Mouse (Mus musculus) gastrocnemius, adult 2 months (tissue): ENCODE measurements around the gene Ngrn. TPM values are rescaled to one million over a fixed set of nuclear protein-coding genes. Genes with fewer than 3 reads are reported as not detected.

ENCODE experiments used
- DNase-seq: peaks from one replicate; pipeline ENCODE4 v3.0.0; 2022
- H3K27ac ChIP-seq: fragments of 200-600 bp; 2 replicates; pipeline ENCODE4 v1.8.1; 2022; ENCODE audit warnings: mild to moderate bottlenecking
- H3K4me3 ChIP-seq: fragments of 200-600 bp; 2 replicates; pipeline ENCODE4 v1.8.1; 2022; ENCODE audit warnings: mild to moderate bottlenecking, moderate library complexity
- CTCF ChIP-seq: fragments of 200-600 bp; IDR thresholded peaks from 2 replicates; pipeline ENCODE4 v1.8.1; 2022; ENCODE audit warnings: antibody characterized with exemption, mild to moderate bottlenecking, moderate library complexity
- intact Hi-C: fragments of 180-260 bp; cut with DNase I; formaldehyde crosslinking; loops from one replicate; pipeline ENCODE4 v1.15.1; 2025
- total RNA-seq, 2 experiments: library from RNA; stranded (reverse); gene quantifications; 2 replicates each; pipeline ENCODE4 v1.2.3; 2021

Gene Ngrn
- total RNA-seq, 2 experiments from 2014 or later: 19.8 to 25.0 TPM

DNA sequence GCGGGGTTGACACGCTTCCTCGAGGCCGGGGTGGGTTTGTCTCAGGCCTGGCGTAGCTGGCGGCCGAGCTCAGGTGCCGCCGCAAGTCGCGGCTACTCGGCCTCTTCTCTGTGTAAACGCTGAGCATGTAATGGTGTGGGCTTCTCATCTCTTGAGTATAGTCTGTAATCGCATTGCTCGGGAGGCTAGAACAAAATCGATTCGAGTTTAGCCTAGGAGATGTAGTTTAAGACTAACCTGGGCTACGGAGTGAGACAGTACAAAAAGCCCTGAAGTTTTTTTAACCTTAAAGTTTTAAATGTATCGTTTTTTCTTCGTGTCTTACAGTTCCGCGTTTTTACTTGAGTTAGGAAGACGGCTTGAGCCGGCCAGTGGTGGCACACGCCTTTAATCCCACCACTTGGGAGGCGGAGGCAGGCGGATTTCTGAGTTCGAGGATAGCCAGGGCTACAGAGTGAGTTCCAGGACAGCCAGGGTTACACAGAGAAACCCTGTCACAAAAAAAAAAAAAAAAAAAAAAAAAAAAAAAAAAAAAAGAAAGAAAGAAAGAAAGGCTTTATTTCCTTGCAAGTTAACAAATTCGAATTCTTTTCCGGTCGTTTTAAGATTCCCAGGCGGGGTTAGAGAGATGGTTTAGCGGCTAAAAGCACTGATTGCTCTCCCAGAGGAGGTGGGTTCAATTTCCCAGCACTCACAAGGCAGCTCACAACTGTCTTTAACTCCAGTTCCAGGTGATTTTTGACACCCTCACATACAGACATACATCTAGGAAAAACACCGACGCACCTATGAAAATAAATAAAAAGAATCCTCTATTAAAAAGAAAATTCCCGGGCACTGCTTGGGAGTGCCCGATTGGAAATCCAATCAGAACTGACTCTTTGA is 34.0 kb downstream of the Ngrn start:
- no peak for TF ChIP-seq CTCF
- peak overlapping the region; percentile 85 for H3K27ac ChIP-seq
- no peak for DNase-seq
- H3K4me3 ChIP-seq: peak overlapping the region; percentile 86
- intact Hi-C loops: no loop called here

DNA sequence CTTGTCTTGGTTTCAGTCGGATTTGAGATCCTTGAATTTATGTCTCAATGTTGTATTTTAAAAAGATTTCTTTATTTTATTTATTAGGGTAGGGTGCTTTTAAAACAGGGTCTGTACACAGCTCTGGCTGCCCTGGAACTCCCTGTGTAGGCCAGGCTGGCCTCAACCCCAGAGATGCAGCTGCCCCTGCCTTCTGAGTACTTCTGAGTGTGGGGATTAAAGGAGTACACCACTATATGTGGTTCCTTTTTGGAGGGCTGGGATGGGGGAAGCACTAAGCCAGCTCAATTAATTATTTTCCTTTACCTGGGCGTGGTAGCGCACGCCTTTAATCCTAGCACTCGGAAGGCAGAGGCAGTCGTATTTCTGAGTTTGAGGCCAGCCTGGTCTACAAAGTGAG is 35.4 kb downstream of the Ngrn start:
- H3K4me3 ChIP-seq: no peak overlapping the region
- intact Hi-C loops: no loop called here
- TF ChIP-seq CTCF: no peak
- no peak for DNase-seq
- no peak overlapping the region for H3K27ac ChIP-seq

DNA sequence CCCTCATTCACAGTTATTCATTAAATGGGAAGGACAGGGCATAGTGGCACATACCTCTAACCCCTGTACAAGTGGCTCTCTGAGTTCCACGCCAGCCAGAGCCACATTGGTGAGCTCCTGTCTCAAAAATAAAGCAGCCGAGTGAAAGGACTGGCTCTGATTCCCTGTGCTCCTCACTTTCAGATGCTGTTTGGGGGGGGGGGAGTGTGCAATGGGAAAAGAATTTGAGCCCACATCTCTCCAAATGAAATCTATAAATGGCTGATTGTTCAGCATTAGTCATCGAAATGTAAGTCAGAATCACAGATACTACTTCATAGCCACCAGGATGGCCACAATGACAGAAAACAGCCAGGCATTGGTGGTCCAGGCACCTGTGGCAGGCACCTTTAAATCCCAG is 36.0 kb downstream of the Ngrn start:
- intact Hi-C loops: no loop called here

DNA sequence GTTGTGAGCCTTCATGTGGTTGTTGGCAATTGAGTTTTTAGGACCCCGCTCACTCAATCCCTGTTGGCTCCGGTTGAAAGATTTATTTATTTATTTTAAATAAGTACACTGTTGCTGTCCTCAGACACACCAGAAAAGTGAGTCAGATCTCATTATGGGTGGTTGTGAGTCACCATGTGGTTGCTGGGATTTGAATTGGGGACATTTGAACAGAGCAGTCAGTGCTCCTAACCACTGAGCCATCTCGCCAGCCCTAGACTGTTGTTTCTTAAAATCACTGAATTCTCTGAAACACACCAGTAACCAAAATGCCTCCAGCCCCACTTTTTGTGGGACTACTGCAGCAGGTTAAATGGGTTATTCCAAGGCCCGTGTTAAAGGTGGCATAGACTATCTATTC is 37.7 kb downstream of the Ngrn start:
- H3K27ac ChIP-seq: no peak overlapping the region
- intact Hi-C loops: no loop called here
- TF ChIP-seq CTCF: no peak
- no peak overlapping the region for H3K4me3 ChIP-seq
- DNase-seq: no peak

More for the DNA sequence above, 36.0 kb downstream of the Ngrn start:
- TF ChIP-seq CTCF: no peak
- DNase-seq: no peak
- Histone ChIP-seq H3K27ac (no peak overlapping the region), H3K4me3 (no peak overlapping the region)

DNA sequence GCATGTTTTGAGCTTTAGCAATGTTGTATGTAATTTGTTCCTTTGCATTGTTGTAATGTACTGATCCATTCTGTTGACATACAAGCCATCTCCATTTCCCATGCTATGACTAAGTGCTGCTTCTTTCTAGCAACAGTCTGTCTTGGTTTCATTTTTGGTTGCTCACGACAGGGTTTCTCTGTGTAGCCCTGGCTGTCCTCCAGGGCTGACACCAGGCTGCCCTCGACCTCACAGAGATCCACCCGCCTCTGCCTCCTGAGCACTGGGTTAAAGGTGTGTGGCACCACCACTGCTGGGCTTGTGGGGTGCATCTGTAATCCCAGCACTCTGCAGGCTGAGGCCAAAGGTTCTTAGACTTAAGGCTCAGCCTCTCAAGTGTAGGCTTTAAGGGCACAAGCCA is 38.6 kb downstream of the Ngrn start:
- intact Hi-C loops: no loop called here
- no peak for TF ChIP-seq CTCF

DNA sequence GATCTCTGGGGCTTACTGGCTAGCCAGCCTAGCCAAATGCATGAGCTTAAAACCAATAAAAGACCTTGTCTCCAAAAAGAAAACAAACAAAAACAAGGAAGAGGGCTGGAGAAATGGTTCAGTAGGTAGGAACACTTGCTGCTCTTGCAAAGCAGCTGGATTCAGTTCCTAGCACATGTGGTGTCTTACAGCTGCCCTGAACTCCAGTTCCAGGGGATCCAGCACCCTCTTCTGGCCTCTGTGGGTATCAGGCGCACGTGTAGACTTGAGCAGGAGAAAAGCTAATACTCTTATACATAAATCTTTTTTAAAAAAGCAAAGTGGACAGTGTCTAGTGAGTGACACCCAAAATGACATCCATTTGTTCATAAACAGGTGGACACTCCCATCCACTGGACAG is 40.5 kb downstream of the Ngrn start:
- no peak for DNase-seq
- no peak for TF ChIP-seq CTCF
- H3K27ac ChIP-seq: no peak overlapping the region
- intact Hi-C loops: no loop called here
- H3K4me3 ChIP-seq: no peak overlapping the region

More for the DNA sequence above, 38.6 kb downstream of the Ngrn start:
- Histone ChIP-seq H3K4me3 (no peak overlapping the region), H3K27ac (no peak overlapping the region)
- DNase-seq: no peak

DNA sequence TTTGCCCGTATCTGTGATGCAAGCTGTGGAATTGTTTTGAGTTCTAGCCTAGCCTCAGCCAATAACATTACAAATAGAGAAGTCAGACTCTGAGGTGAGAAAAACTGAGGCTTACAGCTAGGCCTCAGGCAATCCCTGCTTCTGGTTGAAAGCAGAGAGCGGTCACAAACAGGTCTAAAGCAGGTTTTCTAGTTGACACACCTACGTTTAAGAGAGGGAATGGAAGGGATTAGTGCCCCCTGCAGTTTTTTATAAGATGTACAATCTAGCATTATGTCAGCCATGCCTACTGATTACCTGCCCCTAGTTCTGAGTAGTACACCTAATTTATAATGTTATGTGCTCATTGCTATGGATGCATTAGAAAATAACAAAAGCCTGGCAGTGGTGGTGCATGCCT is 46.8 kb downstream of the Ngrn start:
- no peak overlapping the region for H3K4me3 ChIP-seq
- H3K27ac ChIP-seq: no peak overlapping the region
- intact Hi-C loops: no loop called here
- no peak; the same call in 1 of the 2 replicates for TF ChIP-seq CTCF
- no peak for DNase-seq

DNA sequence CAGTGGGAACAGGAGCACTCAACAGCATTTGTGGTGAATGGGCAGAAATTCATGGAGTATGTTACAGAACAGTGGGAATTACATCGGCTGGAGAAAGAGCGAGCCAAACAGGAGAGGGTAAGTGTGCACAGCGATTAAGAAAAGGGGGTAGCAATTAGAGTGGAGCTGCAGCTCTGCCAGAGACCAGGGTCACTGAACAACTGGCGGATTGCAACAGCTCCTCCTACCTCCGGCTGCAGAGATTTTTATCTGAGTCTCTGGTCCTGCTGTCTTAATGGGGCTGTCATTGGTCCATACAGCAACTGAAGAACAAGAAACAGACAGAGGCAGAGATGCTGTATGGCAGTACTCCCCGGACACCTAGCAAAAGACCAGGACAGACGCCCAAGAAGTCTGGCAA is 49.8 kb downstream of the Ngrn start:
- TF ChIP-seq CTCF: no peak
- Histone ChIP-seq H3K4me3 (no peak overlapping the region), H3K27ac (no peak overlapping the region)
- DNase-seq: no peak
- intact Hi-C loops: no loop called here

Other genes starting within 250 kb of the Ngrn start
- 10 to 100 TPM; 21.5 to 37.5 TPM for gene Zfp710, start 236.4 kb upstream of the Ngrn start, total RNA-seq
- gene Idh2, start 145.8 kb upstream of the Ngrn start, total RNA-seq: 100 to 1,000 TPM; 236 to 647 TPM
- 1 to 10 TPM; 1.8 to 2.1 TPM for gene Sema4b, start 74.4 kb upstream of the Ngrn start, total RNA-seq
- gene Cib1, start 28.4 kb upstream of the Ngrn start, total RNA-seq: 1 to 10 TPM; 5.6 to 9.0 TPM
- under 1 TPM; 0.79 to 0.86 TPM for gene Gdpgp1, start 28.4 kb upstream of the Ngrn start, total RNA-seq
- under 1 TPM in 1 of 2 experiments, not detected in 1; 0.15 TPM for gene Ttll13, start 14.8 kb upstream of the Ngrn start, total RNA-seq
- 1 to 10 TPM; 2.9 to 3.3 TPM for gene Vps33b, start 8.4 kb downstream of the Ngrn start, total RNA-seq
- under 1 TPM; 0.38 to 0.45 TPM for gene Prc1, start 33.2 kb downstream of the Ngrn start, total RNA-seq
- gene Rccd1, start 63.2 kb downstream of the Ngrn start, total RNA-seq: 1 to 10 TPM; 7.3 to 8.4 TPM
- gene Unc45a, start 79.8 kb downstream of the Ngrn start, total RNA-seq: 10 to 100 TPM; 12.3 to 12.7 TPM
- gene Hddc3, start 81.9 kb downstream of the Ngrn start, total RNA-seq: 10 to 100 TPM; 23.6 to 26.1 TPM
- gene Man2a2, start 110.2 kb downstream of the Ngrn start, total RNA-seq: 100 to 1,000 TPM; 111 to 161 TPM
- 1 to 10 TPM; 2.6 to 3.9 TPM for gene Fes, start 126.7 kb downstream of the Ngrn start, total RNA-seq
- gene Furin, start 144.2 kb downstream of the Ngrn start, total RNA-seq: 10 to 100 TPM; 48.5 to 49.0 TPM